Mouse (Mus musculus) right cerebral cortex, postnatal 36 days (tissue): ENCODE results near the gene Krtap3-1.

Source experiments
- DNase-seq, 2 experiments: peaks; one replicate each; pipeline ENCODE4 v3.0.0; 2022; ENCODE audit warnings: low spot score in 2 of 2, mixed read lengths in 1 of 2

Krtap3-1 gene

GRCm38 (mm10) chr11:99521288-99521860 is 45.1 kb downstream of the Krtap3-1 start, which contains the start of gene Krt39:
Gene Krt39, minus strand, starts transcription at chr11:99521338.
- no peak for DNase-seq
